Mouse (Mus musculus) kidney, adult 2 months (tissue): ENCODE measurements at regions not wholly inside any gene's neighbourhood (a gene's known extent, or its start where the extent isn't known, plus 50 kb on each side); places are given as distances from the start of the nearest gene placed in this dataset.

ENCODE experiments used
- CTCF ChIP-seq: fragments of 200-500 bp; conservative IDR thresholded peaks from 2 replicates; pipeline ENCODE4 v1.5.1; 2011; ENCODE audit warnings: low read depth, mild to moderate bottlenecking, control low read depth, low read length, moderate library complexity, mixed read lengths; ENCODE audit not compliant: insufficient read depth, insufficient read length
- POLR2A ChIP-seq: fragments of 200-500 bp; IDR thresholded peaks from one replicate; pipeline ENCODE4 v1.6.1; 2011; ENCODE audit warnings: low read depth, low read length, control low read depth

GRCm38 (mm10) chr7:137812839-137813238 lies 375.4 kb downstream of the Glrx3 start:
- TF ChIP-seq CTCF (no peak), POLR2A (no peak)
